Mouse (Mus musculus) thymus, adult 18-20 months (tissue): ENCODE data around the gene Hes3.

Experiments used
- DNase-seq, 2 experiments: peaks; one replicate each; pipeline ENCODE4 v3.0.0; 2022; ENCODE audit warnings: mixed read lengths in 2 of 2

Gene Hes3

GRCm38 (mm10) chr4:152247195-152247594 lies 44.3 kb downstream of the Hes3 start:
- DNase-seq: peak in 1 of 2 experiments; percentile 12

GRCm38 (mm10) chr4:152246011-152246410 lies 45.5 kb downstream of the Hes3 start:
- DNase-seq: no peak

GRCm38 (mm10) chr4:152244545-152245522 lies 46.6 kb downstream of the Hes3 start:
- no peak for DNase-seq

GRCm38 (mm10) chr4:152243969-152244368 lies 47.5 kb downstream of the Hes3 start:
- DNase-seq: no peak

GRCm38 (mm10) chr4:152243241-152243891 lies 48.1 kb downstream of the Hes3 start:
- DNase-seq: no peak

- no peak for DNase-seq
These were observed 51.5 kb downstream of the Hes3 start for GRCm38 (mm10) chr4:152239974-152240373.
